Comparison of ENCODE assay signal across 12 mouse cellular contexts in genomic region chr3:51042223-51042846, GRCm38 (mm10).
DNase-seq lines count a peak whose midpoint lies in the region; ATAC-seq and TF ChIP-seq lines count a peak whose summit lies in the region.
"Had no signal": no experiment of that assay in that cellular context is flagged by ENCODE, and none has a peak within 500 bp of the region (broad histone marks: within the 10 kb centered on the region; RNA-seq: fewer than 3 reads in every experiment).

No protein-coding gene starts in this region.

- H3K9me3 ChIP-seq in heart, embryonic 14.5 days (ENCODE audit: control insufficient read depth, low read length) = no peaks in the 10 kb centered on the region
- no peaks in the 10 kb centered on the region for H3K9me3 ChIP-seq in hindbrain, embryonic 11.5 days (ENCODE audit: control insufficient read depth, low read length)
- H3K9me3 ChIP-seq in midbrain, postnatal 0 days (ENCODE audit: low read length) = no peaks in the 10 kb centered on the region

- H3K4me2 ChIP-seq in heart, embryonic 14.5 days (ENCODE audit: low read length) = peak overlapping the region; percentile 47
- no peak overlapping the region for H3K4me2 ChIP-seq in hindbrain, embryonic 11.5 days (replicated peaks; ENCODE audit: low read depth, low read length)
- H3K4me2 ChIP-seq in midbrain, postnatal 0 days (ENCODE audit: low read depth, low read length, poor library complexity, severe bottlenecking) = peak overlapping the region; percentile 22

- no peak overlapping the region for H3K9ac ChIP-seq in heart, embryonic 14.5 days (ENCODE audit: low read length)
- no peak overlapping the region for H3K9ac ChIP-seq in hindbrain, embryonic 11.5 days (ENCODE audit: low read depth, low read length)
- H3K9ac ChIP-seq in midbrain, postnatal 0 days (replicated peaks; ENCODE audit: low read length, poor library complexity, severe bottlenecking) = no peak overlapping the region

- no peak for TF ChIP-seq POLR2A in embryonic fibroblast, embryonic 13.5 days (IDR thresholded peaks at IDR 0.05; ENCODE audit: low read depth, low read length)

- no peak for TF ChIP-seq CTCF in embryonic fibroblast, embryonic 13.5 days (IDR thresholded peaks at IDR 0.05; ENCODE audit: borderline replicate concordance, insufficient read depth, low read length)
- TF ChIP-seq CTCF in midbrain, postnatal 0 days (IDR thresholded peaks at IDR 0.05) = no peak

- H3K27me3 ChIP-seq in heart, embryonic 14.5 days (ENCODE audit: control insufficient read depth, insufficient read depth, low read length) = no peaks in the 10 kb centered on the region
- H3K27me3 ChIP-seq in hindbrain, embryonic 11.5 days (ENCODE audit: control insufficient read depth, insufficient read depth, low read length) = no peaks in the 10 kb centered on the region
- no peaks in the 10 kb centered on the region for H3K27me3 ChIP-seq in midbrain, postnatal 0 days (ENCODE audit: insufficient read depth, low read length)

- WGBS in heart, embryonic 14.5 days = 35% methylated on average over 17 of the region's 17 CpGs
- WGBS in hindbrain, embryonic 11.5 days = 43% methylated on average over 17 of the region's 17 CpGs
- WGBS in midbrain, postnatal 0 days = 26% methylated on average over 17 of the region's 17 CpGs

- peak overlapping the region; percentile 12 to 28; a peak in 1 of 4 replicates for H3K27ac ChIP-seq in heart, embryonic 14.5 days (replicated peaks in 1 of 2; ENCODE audit: control insufficient read depth in 1 of 2, insufficient read depth in 1 of 2, low read depth in 2 of 2, low read length in 2 of 2)
- peak overlapping the region; percentile 84 for H3K27ac ChIP-seq in embryonic fibroblast, embryonic 13.5 days (ENCODE audit: insufficient read depth, low read length)
- H3K27ac ChIP-seq in hindbrain, embryonic 11.5 days (ENCODE audit: low read depth, low read length) = no peak overlapping the region
- H3K27ac ChIP-seq in midbrain, postnatal 0 days (ENCODE audit: low read depth, low read length) = no peak overlapping the region

- H3K36me3 ChIP-seq in heart, embryonic 14.5 days (ENCODE audit: control insufficient read depth, insufficient read depth, low read length) = no peaks in the 10 kb centered on the region
- H3K36me3 ChIP-seq in hindbrain, embryonic 11.5 days (ENCODE audit: control insufficient read depth, insufficient read depth, low read length) = no peaks in the 10 kb centered on the region
- no peaks in the 10 kb centered on the region for H3K36me3 ChIP-seq in midbrain, postnatal 0 days (ENCODE audit: insufficient read depth, low read length)

- H3K4me1 ChIP-seq in heart, embryonic 14.5 days (ENCODE audit: control insufficient read depth in 2 of 2, insufficient read depth in 2 of 2, low read length in 2 of 2) = peaks cover 0 to 3% of the 10 kb centered on the region in 2 experiments; a peak in 1 of 4 replicates
- 0 out of 2 replicates have a peak, but pooled peaks cover 2% of the 10 kb centered on the region for H3K4me1 ChIP-seq in embryonic fibroblast, embryonic 13.5 days (ENCODE audit: control insufficient read depth, insufficient read depth, low read length)
- no peaks in the 10 kb centered on the region for H3K4me1 ChIP-seq in hindbrain, embryonic 11.5 days (replicated peaks; ENCODE audit: control insufficient read depth, insufficient read depth, low read length)
- no peaks in the 10 kb centered on the region for H3K4me1 ChIP-seq in midbrain, postnatal 0 days (ENCODE audit: insufficient read depth, low read length)

- DNase-seq in heart, adult 9 months (ENCODE audit: low spot score in 2 of 2) = no peak
- peak; percentile 43 for DNase-seq in hindbrain, embryonic 11.5 days (ENCODE audit: low spot score)
- DNase-seq in midbrain, postnatal 0 days (ENCODE audit: low spot score) = no peak
- DNase-seq in thymus, postnatal 36 days = no peak
- DNase-seq in thymus, postnatal 14 days = no peak
- DNase-seq in gastrocnemius, postnatal 25 days = no peak
- DNase-seq: cerebellum, adult 9-10 months; kidney, postnatal 10 days; left cerebral cortex, postnatal 4 days; thymus, adult 2 months had no signal

- no peak for ATAC-seq in heart, embryonic 14.5 days (ENCODE audit: insufficient number of reproducible peaks, insufficient read depth, low FRiP score, low read depth)
- ATAC-seq in hindbrain, embryonic 11.5 days (ENCODE audit: low FRiP score) = peak; percentile 57
- ATAC-seq in midbrain, postnatal 0 days (ENCODE audit: low FRiP score) = no peak

- H3K4me3 ChIP-seq in heart, embryonic 14.5 days (ENCODE audit: control insufficient read depth in 1 of 2, insufficient read depth in 1 of 2, low read depth in 1 of 2, low read length in 2 of 2) = peak overlapping the region; percentile 11 to 21; a peak in 3 of 4 replicates
- H3K4me3 ChIP-seq in embryonic fibroblast, embryonic 13.5 days (ENCODE audit: insufficient read depth, low read length) = no peak overlapping the region
- no peak overlapping the region for H3K4me3 ChIP-seq in hindbrain, embryonic 11.5 days (ENCODE audit: low read depth, low read length)
- H3K4me3 ChIP-seq in midbrain, postnatal 0 days (ENCODE audit: low read depth, low read length) = 0 out of 2 replicates have a peak overlapping the region, but pooled peaks have one; percentile 2

Comparison
In these comparisons a context has a peak if more than half of its experiments do, and no peak if none do; other contexts are left out.
1. H3K27ac ChIP-seq: peak in heart, embryonic 14.5 days (2 of 2) and embryonic fibroblast, embryonic 13.5 days (single experiment); none in hindbrain, embryonic 11.5 days (single experiment) and midbrain, postnatal 0 days (single experiment).
2. H3K4me3 ChIP-seq: peak in heart, embryonic 14.5 days (2 of 2) and midbrain, postnatal 0 days (single experiment); none in embryonic fibroblast, embryonic 13.5 days (single experiment) and hindbrain, embryonic 11.5 days (single experiment).